Mouse (Mus musculus): ENCODE measurements around the gene Fam228b. TPM values are rescaled to one million over a fixed set of nuclear protein-coding genes. Genes with fewer than 3 reads are reported as not detected.

Gene Fam228b
- total RNA-seq, 2 experiments from 2014 or later, result 0.45 to 0.93 TPM

- ATAC-seq (replicated peaks; ENCODE audit: poor library complexity, severe bottlenecking), result no peak
Measured at GRCm38 (mm10) chr12:4691193-4691592, 77.9 kb downstream of the Fam228b start.

Other genes starting within 250 kb of the Fam228b start
- gene Itsn2, start 176.6 kb downstream of the Fam228b start, total RNA-seq (2014; fragmentation: Nextera tagmentation), result 61.0 and 119 TPM in 2 replicates
- 117 and 145 TPM in 2 replicates for gene Itsn2, start 176.6 kb downstream of the Fam228b start, total RNA-seq (2017)
- gene Gm3625, start 176.3 kb downstream of the Fam228b start, total RNA-seq (2014; fragmentation: Nextera tagmentation), result not detected in 2 replicates
- not detected in 2 replicates for gene Gm3625, start 176.3 kb downstream of the Fam228b start, total RNA-seq (2017)
- 0.26 and 0.70 TPM in 2 replicates for gene Fam228a, start 30.8 kb downstream of the Fam228b start, total RNA-seq (2014; fragmentation: Nextera tagmentation)
- not detected in 2 replicates for gene Fam228a, start 30.8 kb downstream of the Fam228b start, total RNA-seq (2017)
- gene Pfn4, start 245 bp downstream of the Fam228b start, total RNA-seq (2014; fragmentation: Nextera tagmentation), result 0.70 TPM in 1 of 2 replicates, not detected in the other
- 0.78 and 1.3 TPM in 2 replicates for gene Pfn4, start 245 bp downstream of the Fam228b start, total RNA-seq (2017)
- gene Sf3b6, start 48.3 kb upstream of the Fam228b start, total RNA-seq (2014; fragmentation: Nextera tagmentation), result 202 and 249 TPM in 2 replicates
- 134 and 198 TPM in 2 replicates for gene Sf3b6, start 48.3 kb upstream of the Fam228b start, total RNA-seq (2017)
- 13.7 and 28.2 TPM in 2 replicates for gene Fkbp1b, start 72.3 kb upstream of the Fam228b start, total RNA-seq (2014; fragmentation: Nextera tagmentation)
- gene Fkbp1b, start 72.3 kb upstream of the Fam228b start, total RNA-seq (2017), result 18.2 and 35.0 TPM in 2 replicates
- 19.7 and 22.7 TPM in 2 replicates for gene Wdcp, start 74.0 kb upstream of the Fam228b start, total RNA-seq (2014; fragmentation: Nextera tagmentation)
- 4.6 and 9.0 TPM in 2 replicates for gene Wdcp, start 74.0 kb upstream of the Fam228b start, total RNA-seq (2017)
- gene Mfsd2b, start 105.1 kb upstream of the Fam228b start, total RNA-seq (2014; fragmentation: Nextera tagmentation), result 5.8 and 7.5 TPM in 2 replicates
- 1.2 and 2.2 TPM in 2 replicates for gene Mfsd2b, start 105.1 kb upstream of the Fam228b start, total RNA-seq (2017)
- 20.4 and 31.6 TPM in 2 replicates for gene Ubxn2a, start 138.4 kb upstream of the Fam228b start, total RNA-seq (2014; fragmentation: Nextera tagmentation)
- 25.5 and 40.2 TPM in 2 replicates for gene Ubxn2a, start 138.4 kb upstream of the Fam228b start, total RNA-seq (2017)
- gene Atad2b, start 148.1 kb upstream of the Fam228b start, total RNA-seq (2014; fragmentation: Nextera tagmentation), result 47.0 and 49.0 TPM in 2 replicates
- 35.5 and 43.8 TPM in 2 replicates for gene Atad2b, start 148.1 kb upstream of the Fam228b start, total RNA-seq (2017)

Data from granulocyte monocyte progenitor cell, adult 5-6 weeks (primary cell).